Mouse (Mus musculus): Measurements from ENCODE around the gene Pcnx3. TPM values are rescaled to one million over a fixed set of nuclear protein-coding genes. Genes with fewer than 3 reads are reported as not detected.
A peak's percentile ranks its signal among the peaks of the same experiment; 100 is the strongest.
"Not testable (repeated sequence)": the region's sequence is repeated elsewhere in the genome, so short reads cannot be mapped to it uniquely, and the experiment has no call there.

Pcnx3 gene
- polyA plus RNA-seq, 1 experiment from 2014 or later = 9.1 TPM

DNA sequence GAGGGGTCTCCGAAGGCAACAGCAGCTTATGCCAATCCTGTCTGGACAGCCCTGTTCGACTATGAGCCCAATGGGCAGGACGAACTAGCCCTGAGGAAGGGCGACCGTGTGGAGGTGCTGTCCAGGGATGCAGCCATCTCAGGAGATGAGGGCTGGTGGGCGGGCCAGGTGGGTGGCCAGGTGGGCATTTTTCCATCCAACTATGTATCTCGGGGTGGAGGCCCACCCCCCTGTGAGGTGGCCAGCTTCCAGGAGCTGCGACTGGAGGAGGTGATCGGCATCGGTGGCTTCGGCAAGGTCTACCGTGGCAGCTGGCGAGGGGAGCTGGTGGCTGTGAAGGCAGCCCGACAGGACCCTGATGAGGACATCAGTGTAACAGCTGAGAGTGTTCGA is 1.6 kb upstream of the Pcnx3 start:
- Histone ChIP-seq H3K4me2 (peak overlapping the region; percentile 99), H3K36me3 (peaks cover 66% of the 10 kb centered on the region), H3K27me3 (no peaks in the 10 kb centered on the region), H3K4me3 (replicated peaks) (peak overlapping the region; percentile 79), H3K9ac (peak overlapping the region; percentile 94), H3K27ac (peak overlapping the region; percentile 93), H3K4me1 (replicated peaks) (peaks cover 75% of the 10 kb centered on the region), H3K9me3 (replicated peaks) (no peaks in the 10 kb centered on the region)
- no peak for DNase-seq
- ATAC-seq (ENCODE audit: low read depth) = no peak
- WGBS (ENCODE audit: insufficient replicate concordance) = 44% methylated on average over 15 of the region's 15 CpGs

DNA sequence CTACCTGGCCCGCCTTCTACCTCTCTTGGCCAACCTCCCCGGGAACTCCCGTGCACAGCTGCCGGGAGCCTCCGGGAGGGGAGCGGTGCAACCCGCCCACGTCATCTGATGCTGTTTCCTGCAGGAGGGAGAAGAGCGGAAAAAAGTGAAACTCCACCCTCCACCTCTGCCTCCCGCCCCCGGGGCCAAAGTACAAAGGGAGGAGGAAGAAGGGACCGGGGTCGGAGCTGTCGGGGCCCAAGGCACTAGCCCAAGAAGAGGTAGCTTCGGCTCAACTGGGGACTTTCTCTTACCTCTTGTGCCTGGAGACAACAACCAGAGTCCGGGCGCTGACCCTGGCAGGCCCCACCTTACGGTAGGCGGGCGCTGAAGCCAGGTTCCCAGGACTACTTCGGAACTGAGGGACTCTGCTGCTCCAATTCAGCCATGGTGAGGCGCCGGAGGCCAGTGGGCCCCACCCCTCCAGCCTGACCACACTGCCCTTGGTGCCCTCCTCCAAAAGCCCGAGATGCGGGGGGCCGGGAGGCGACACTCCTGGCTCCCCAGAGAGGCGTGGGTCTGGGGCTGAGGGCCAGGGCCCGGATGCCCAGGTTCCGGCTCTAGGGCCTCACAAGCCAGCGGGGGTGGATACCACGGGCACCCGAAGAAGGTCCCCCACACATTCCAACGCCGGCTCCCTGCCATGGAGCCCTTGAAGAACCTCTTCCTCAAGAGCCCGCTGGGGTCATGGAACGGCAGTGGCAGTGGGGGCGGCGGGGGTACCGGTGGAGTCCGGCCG is 1.0 kb upstream of the Pcnx3 start:
- peak; percentile 86 for DNase-seq
- Histone ChIP-seq H3K4me1 (replicated peaks) (peaks cover 80% of the 10 kb centered on the region), H3K9me3 (replicated peaks) (no peaks in the 10 kb centered on the region), H3K4me3 (replicated peaks) (peak overlapping the region; percentile 79), H3K4me2 (peak overlapping the region; percentile 99), H3K36me3 (peaks cover 66% of the 10 kb centered on the region), H3K9ac (peak overlapping the region; percentile 94), H3K27ac (peak overlapping the region; percentile 93), H3K27me3 (no peaks in the 10 kb centered on the region)
- ATAC-seq (ENCODE audit: low read depth) = peak; percentile 69
- WGBS (ENCODE audit: insufficient replicate concordance) = 4% methylated on average over 42 of the region's 42 CpGs

DNA sequence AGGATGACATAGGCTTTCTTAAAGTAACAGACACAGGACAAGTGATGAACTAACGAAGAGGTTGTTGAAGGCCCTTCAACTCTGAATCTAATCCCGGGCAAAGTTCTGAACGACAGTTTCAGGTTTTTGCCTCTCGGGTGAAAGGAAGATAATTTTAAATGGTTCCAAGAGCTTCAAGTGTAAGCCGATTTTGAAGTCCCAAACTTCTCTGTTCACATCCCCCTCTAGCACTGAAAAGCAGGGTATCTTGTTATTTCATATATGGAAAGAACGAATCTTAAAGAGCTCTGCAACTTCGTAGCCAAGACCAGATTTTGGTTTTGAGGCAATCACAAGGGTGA is 350 bp upstream of the Pcnx3 start:
- peak overlapping the region; percentile 79 for H3K4me3 ChIP-seq (replicated peaks)
- H3K36me3 ChIP-seq = peaks cover 66% of the 10 kb centered on the region
- peak overlapping the region; percentile 99 for H3K4me2 ChIP-seq
- no peaks in the 10 kb centered on the region for H3K9me3 ChIP-seq (replicated peaks)
- peaks cover 76% of the 10 kb centered on the region for H3K4me1 ChIP-seq (replicated peaks)
- no peak for DNase-seq
- peak overlapping the region; percentile 93 for H3K27ac ChIP-seq
- no peak for ATAC-seq (ENCODE audit: low read depth)
- under 1% methylated on average over 7 of the region's 7 CpGs for WGBS (ENCODE audit: insufficient replicate concordance)
- H3K27me3 ChIP-seq = no peaks in the 10 kb centered on the region
- H3K9ac ChIP-seq = peak overlapping the region; percentile 94

DNA sequence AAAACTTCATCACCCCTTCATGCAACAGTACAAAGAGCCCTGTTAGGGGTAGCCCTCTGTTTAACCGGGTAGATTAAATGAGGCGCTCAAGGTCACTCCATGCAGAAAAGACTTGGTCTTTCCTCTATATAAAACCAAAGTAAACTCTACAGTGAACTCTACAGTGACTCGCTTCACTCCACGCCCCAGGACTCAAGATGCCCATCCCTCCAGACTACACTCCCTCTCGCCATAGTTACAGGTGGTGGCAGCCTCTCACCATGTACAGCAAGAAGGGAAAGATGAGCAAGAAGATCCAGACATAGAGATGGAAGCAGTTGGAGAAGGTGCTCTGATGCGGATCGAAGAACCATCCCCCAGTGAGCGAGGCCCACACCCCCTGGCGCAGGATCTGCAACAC is 970 bp downstream of the Pcnx3 start:
- Histone ChIP-seq H3K27me3 (no peaks in the 10 kb centered on the region), H3K36me3 (peaks cover 66% of the 10 kb centered on the region), H3K9me3 (replicated peaks) (no peaks in the 10 kb centered on the region), H3K9ac (peak overlapping the region; percentile 94), H3K27ac (peak overlapping the region; percentile 93), H3K4me2 (peak overlapping the region; percentile 99), H3K4me1 (replicated peaks) (peaks cover 63% of the 10 kb centered on the region), H3K4me3 (replicated peaks) (peak overlapping the region; percentile 79)
- ATAC-seq (ENCODE audit: low read depth) (no peak), DNase-seq (no peak)
- 29% methylated on average over 9 of the region's 9 CpGs for WGBS (ENCODE audit: insufficient replicate concordance)

- WGBS (ENCODE audit: insufficient replicate concordance) = 81% methylated on average over 12 of the region's 12 CpGs
Observed at GRCm38 (mm10) chr19:5686954-5687353, 1.8 kb downstream of the Pcnx3 start.

DNA sequence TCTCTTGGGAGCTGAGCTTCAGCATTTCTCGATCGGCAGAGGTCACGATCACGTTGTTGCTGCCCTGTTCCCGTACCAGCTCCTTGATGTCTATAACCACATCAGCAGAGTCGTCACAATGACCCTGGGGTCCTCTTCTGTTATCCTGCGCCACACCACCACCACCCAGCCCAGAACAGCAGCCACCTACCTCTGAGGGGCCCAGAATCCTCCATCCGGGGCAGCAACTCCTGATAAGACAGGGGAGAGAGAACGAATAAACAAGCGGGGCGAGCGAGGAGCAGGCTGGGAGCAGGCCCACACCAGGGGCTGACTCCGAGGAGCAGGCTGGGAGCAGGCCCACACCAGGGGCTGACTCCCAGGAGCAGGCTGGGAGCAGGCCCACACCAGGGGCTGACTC is 2.3 kb downstream of the Pcnx3 start:
- DNase-seq (peak; percentile 52), ATAC-seq (ENCODE audit: low read depth) (peak; percentile 14)
- Histone ChIP-seq H3K9ac (peak overlapping the region; percentile 94), H3K9me3 (replicated peaks) (no peaks in the 10 kb centered on the region), H3K4me3 (replicated peaks) (peak overlapping the region; percentile 79), H3K4me2 (peak overlapping the region; percentile 99), H3K27ac (peak overlapping the region; percentile 93), H3K4me1 (replicated peaks) (peaks cover 50% of the 10 kb centered on the region), H3K36me3 (peaks cover 66% of the 10 kb centered on the region), H3K27me3 (no peaks in the 10 kb centered on the region)
- 49% methylated on average over 13 of the region's 13 CpGs for WGBS (ENCODE audit: insufficient replicate concordance)

More at GRCm38 (mm10) chr19:5686954-5687353, 1.8 kb downstream of the Pcnx3 start:
- peak overlapping the region; percentile 99 for H3K4me2 ChIP-seq
- not testable (repeated sequence) for H3K9me3 ChIP-seq (replicated peaks); H3K27me3 ChIP-seq; DNase-seq; ATAC-seq (ENCODE audit: low read depth)
- H3K36me3 ChIP-seq = peaks cover 66% of the 10 kb centered on the region
- peaks cover 55% of the 10 kb centered on the region for H3K4me1 ChIP-seq (replicated peaks)
- H3K4me3 ChIP-seq (replicated peaks) = peak overlapping the region; percentile 79
- H3K9ac ChIP-seq = peak overlapping the region; percentile 94
- peak overlapping the region; percentile 93 for H3K27ac ChIP-seq

DNA sequence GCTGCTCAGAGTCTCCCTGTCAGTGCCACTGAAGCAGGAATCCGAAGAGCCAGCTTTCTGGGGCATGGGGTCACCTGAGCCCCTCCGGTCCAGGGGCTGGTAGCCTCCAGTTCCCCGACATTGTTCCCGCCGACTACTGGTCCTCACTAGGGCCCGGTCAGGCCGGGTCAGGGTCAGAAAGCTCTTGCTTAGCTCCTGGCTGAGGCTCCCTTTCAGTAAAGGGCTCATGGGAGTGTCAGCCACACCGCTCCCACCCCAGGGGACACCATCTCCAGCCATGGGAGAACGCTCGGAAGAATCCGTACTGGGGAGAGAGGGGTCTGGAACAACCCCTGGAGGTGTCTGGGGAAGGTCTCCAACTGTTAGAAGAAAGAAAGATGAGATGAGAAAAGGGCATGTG is 2.8 kb downstream of the Pcnx3 start:
- Histone ChIP-seq H3K27me3 (no peaks in the 10 kb centered on the region), H3K36me3 (peaks cover 66% of the 10 kb centered on the region), H3K4me2 (peak overlapping the region; percentile 99), H3K4me3 (replicated peaks) (peak overlapping the region; percentile 79), H3K9ac (peak overlapping the region; percentile 94), H3K9me3 (replicated peaks) (no peaks in the 10 kb centered on the region), H3K27ac (peak overlapping the region; percentile 93), H3K4me1 (replicated peaks) (peaks cover 44% of the 10 kb centered on the region)
- DNase-seq (no peak), ATAC-seq (ENCODE audit: low read depth) (no peak)
- 89% methylated on average over 11 of the region's 11 CpGs for WGBS (ENCODE audit: insufficient replicate concordance)

GRCm38 (mm10) chr19:5685431-5685830 is 3.3 kb downstream of the Pcnx3 start:
- H3K4me1 ChIP-seq (replicated peaks) = peaks cover 40% of the 10 kb centered on the region
- DNase-seq (no peak), ATAC-seq (ENCODE audit: low read depth) (no peak)
- peak overlapping the region; percentile 93 for H3K27ac ChIP-seq
- H3K4me3 ChIP-seq (replicated peaks) = no peak overlapping the region
- H3K9me3 ChIP-seq (replicated peaks) = no peaks in the 10 kb centered on the region
- H3K4me2 ChIP-seq = peak overlapping the region; percentile 99; the same call in 1 of the 2 replicates
- H3K36me3 ChIP-seq = peaks cover 66% of the 10 kb centered on the region
- 91% methylated on average over 19 of the region's 19 CpGs for WGBS (ENCODE audit: insufficient replicate concordance)
- H3K27me3 ChIP-seq = no peaks in the 10 kb centered on the region
- peak overlapping the region; percentile 94; the same call in 1 of the 2 replicates for H3K9ac ChIP-seq

- H3K4me1 ChIP-seq (replicated peaks) = peaks cover 36% of the 10 kb centered on the region
- H3K27me3 ChIP-seq = no peaks in the 10 kb centered on the region
- no peak overlapping the region for H3K4me3 ChIP-seq (replicated peaks)
- H3K36me3 ChIP-seq = peaks cover 69% of the 10 kb centered on the region
- peak overlapping the region; percentile 94; the same call in 1 of the 2 replicates for H3K9ac ChIP-seq
- 0 out of 2 replicates have a peak overlapping the region, but pooled peaks have one; percentile 99 for H3K4me2 ChIP-seq
- ATAC-seq (ENCODE audit: low read depth) = no peak
- DNase-seq = no peak
- peak overlapping the region; percentile 31; the same call in 1 of the 2 replicates for H3K27ac ChIP-seq
- 84% methylated on average over 13 of the region's 13 CpGs for WGBS (ENCODE audit: insufficient replicate concordance)
- no peaks in the 10 kb centered on the region for H3K9me3 ChIP-seq (replicated peaks)
Observed at GRCm38 (mm10) chr19:5684985-5685384, 3.7 kb downstream of the Pcnx3 start.

- H3K4me2 ChIP-seq = no peak overlapping the region
- no peak overlapping the region for H3K4me3 ChIP-seq (replicated peaks)
- WGBS (ENCODE audit: insufficient replicate concordance) = 88% methylated on average over 12 of the region's 12 CpGs
- H3K4me1 ChIP-seq (replicated peaks) = peaks cover 33% of the 10 kb centered on the region
- H3K9ac ChIP-seq = no peak overlapping the region
- H3K27me3 ChIP-seq = no peaks in the 10 kb centered on the region
- H3K27ac ChIP-seq = no peak overlapping the region
- peaks cover 77% of the 10 kb centered on the region for H3K36me3 ChIP-seq
- DNase-seq (no peak), ATAC-seq (ENCODE audit: low read depth) (no peak)
- H3K9me3 ChIP-seq (replicated peaks) = no peaks in the 10 kb centered on the region
Observed at GRCm38 (mm10) chr19:5684236-5684635, 4.5 kb downstream of the Pcnx3 start.

DNA sequence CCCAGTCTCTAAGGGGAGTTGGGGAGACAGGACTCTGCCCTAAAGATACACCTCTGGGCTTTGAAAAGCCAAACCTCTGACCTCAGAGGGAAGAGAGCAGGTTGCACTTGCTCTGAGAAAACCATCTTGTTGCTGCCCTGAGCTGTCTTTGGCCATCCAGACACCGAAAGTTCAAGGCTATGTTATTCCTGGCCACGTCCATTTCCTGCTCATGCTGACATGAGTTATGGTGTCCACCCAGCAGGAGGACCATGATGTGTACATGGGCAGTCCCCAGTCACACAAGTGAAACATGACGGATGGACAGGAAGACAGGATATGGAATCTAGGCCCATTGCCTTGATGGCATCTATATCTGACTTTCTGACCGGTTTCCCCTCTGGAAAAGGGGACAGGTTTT is 8.3 kb downstream of the Pcnx3 start:
- H3K4me3 ChIP-seq (replicated peaks) = no peak overlapping the region
- H3K4me1 ChIP-seq (replicated peaks) = peaks cover 6% of the 10 kb centered on the region
- H3K36me3 ChIP-seq = peaks cover 96% of the 10 kb centered on the region
- DNase-seq = no peak
- no peak overlapping the region for H3K9ac ChIP-seq
- H3K27ac ChIP-seq = no peak overlapping the region
- no peak for ATAC-seq (ENCODE audit: low read depth)
- no peak overlapping the region for H3K4me2 ChIP-seq
- no peaks in the 10 kb centered on the region for H3K27me3 ChIP-seq
- H3K9me3 ChIP-seq (replicated peaks) = no peaks in the 10 kb centered on the region
- 85% methylated on average over 4 of the region's 4 CpGs for WGBS (ENCODE audit: insufficient replicate concordance)

- Histone ChIP-seq H3K4me1 (replicated peaks) (peaks cover 55% of the 10 kb centered on the region), H3K27me3 (no peaks in the 10 kb centered on the region), H3K4me3 (replicated peaks) (no peak overlapping the region), H3K27ac (peak overlapping the region; percentile 70), H3K9ac (peak overlapping the region; percentile 23; the same call in 1 of the 2 replicates), H3K9me3 (replicated peaks) (no peaks in the 10 kb centered on the region), H3K36me3 (peaks cover 85% of the 10 kb centered on the region), H3K4me2 (no peak overlapping the region)
- WGBS (ENCODE audit: insufficient replicate concordance) = 86% methylated on average over 4 of the region's 4 CpGs
- ATAC-seq (ENCODE audit: low read depth) (no peak), DNase-seq (no peak)
Observed at GRCm38 (mm10) chr19:5668372-5668771, 20.3 kb downstream of the Pcnx3 start.
